Mouse (Mus musculus): ENCODE measurements around the gene Gm21987. TPM values are rescaled to one million over a fixed set of nuclear protein-coding genes. Genes with fewer than 3 reads are reported as not detected.

Gm21987 gene
- not detected in 2 replicates for polyA plus RNA-seq (2016; fragmentation: Nextera tagmentation; extraction: Ambion mirVana)

DNA sequence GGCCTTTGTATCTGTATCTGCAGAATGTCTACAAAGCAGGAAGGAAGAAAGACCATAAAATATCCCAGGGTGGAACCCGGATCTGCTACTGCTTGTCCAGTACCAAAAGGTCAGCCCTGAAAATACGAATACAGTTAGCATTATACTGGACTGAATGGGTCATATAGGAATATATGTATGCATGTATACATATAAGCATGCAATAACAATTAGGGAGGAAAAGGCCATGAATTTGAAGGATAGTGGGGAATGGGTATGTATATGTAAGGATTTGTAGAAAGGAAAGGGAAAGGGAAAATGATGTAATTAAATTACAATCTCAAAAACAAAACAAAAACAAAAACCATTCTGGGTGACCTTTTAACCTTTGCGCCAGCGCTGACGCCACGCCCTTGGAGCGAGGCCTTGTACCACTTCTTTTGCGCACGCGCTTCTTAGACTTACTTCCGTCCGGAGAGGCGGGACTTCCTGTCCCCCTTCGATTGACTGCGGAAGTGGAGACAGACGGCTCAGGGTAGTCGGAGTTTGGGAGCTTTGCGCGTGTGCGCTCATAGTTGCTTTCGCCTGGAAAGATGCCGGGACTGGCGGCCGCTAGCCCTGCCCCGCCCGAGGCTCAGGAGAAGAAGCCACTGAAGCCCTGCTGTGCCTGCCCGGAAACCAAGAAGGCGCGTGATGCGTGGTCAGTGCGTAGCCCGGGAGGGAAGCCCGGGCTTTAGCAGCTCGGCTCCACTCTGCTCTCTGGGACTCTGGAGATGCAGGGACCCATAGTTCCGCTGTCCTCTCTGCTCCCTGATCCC is at the start of gene Gm21987, which contains the start of gene Cox17:
Gene Gm21987 (plus strand): TSS at position 512 of the 797 bp plus-strand sequence.
Gene Cox17 (plus strand): TSS at position 463 of the 797 bp plus-strand sequence.
- peaks cover 25% of the 10 kb centered on the region for H3K4me1 ChIP-seq
- peak within 1 kb of the TSS; percentile 72 for H3K4me3 ChIP-seq
- peak; percentile 88 for DNase-seq (ENCODE audit: extremely low spot score, low spot score)
- H3K27me3 ChIP-seq (ENCODE audit: poor library complexity, severe bottlenecking) = no peaks in the 10 kb centered on the region
- 3% methylated on average over 35 of the region's 35 CpGs for WGBS
- peak within 1 kb of the TSS; percentile 93 for H3K27ac ChIP-seq
- no peaks in the 10 kb centered on the region for H3K9me3 ChIP-seq
- H3K36me3 ChIP-seq (replicated peaks) = peaks cover 29% of the 10 kb centered on the region

DNA sequence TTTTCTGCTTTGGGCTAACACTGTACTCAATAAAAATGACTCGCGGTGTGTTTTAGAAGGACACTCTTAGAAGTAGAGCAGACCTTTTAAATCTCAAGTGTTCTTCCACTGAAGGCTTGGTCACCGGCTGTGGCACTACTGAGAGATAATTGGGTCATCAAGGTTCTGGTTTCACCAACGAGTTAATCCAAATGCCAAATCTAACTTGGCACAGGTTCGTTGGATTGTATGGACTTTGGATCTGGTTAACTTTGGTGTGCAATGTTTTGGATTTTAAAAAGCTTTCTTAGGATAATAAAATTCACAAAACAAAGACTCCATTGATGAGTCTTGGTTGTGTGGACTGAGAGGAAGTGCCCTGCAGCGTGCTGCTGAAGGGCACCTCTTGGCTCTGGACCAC is 48.4 kb upstream of the Gm21987 start:
- Histone ChIP-seq H3K27ac (no peak overlapping the region), H3K4me1 (0 out of 2 replicates have a peak, but pooled peaks cover 4% of the 10 kb centered on the region), H3K36me3 (replicated peaks) (no peaks in the 10 kb centered on the region), H3K4me3 (no peak overlapping the region), H3K27me3 (ENCODE audit: poor library complexity, severe bottlenecking) (no peaks in the 10 kb centered on the region), H3K9me3 (no peaks in the 10 kb centered on the region)
- DNase-seq (ENCODE audit: extremely low spot score, low spot score) = no peak
- 92% methylated on average over 6 of the region's 6 CpGs for WGBS

GRCm38 (mm10) chr16:38302367-38302766 is 44.5 kb upstream of the Gm21987 start:
- Histone ChIP-seq H3K9me3 (no peaks in the 10 kb centered on the region), H3K4me1 (peaks cover 13% of the 10 kb centered on the region), H3K36me3 (replicated peaks) (no peaks in the 10 kb centered on the region), H3K27me3 (ENCODE audit: poor library complexity, severe bottlenecking) (no peaks in the 10 kb centered on the region), H3K4me3 (no peak overlapping the region), H3K27ac (no peak overlapping the region)
- WGBS = 92% methylated on average over 13 of the region's 13 CpGs
- DNase-seq (ENCODE audit: extremely low spot score, low spot score) = no peak

- Histone ChIP-seq H3K9me3 (no peaks in the 10 kb centered on the region), H3K27ac (no peak overlapping the region), H3K27me3 (ENCODE audit: poor library complexity, severe bottlenecking) (peaks cover 5% of the 10 kb centered on the region; the same call in 1 of the 2 replicates), H3K4me3 (no peak overlapping the region), H3K36me3 (replicated peaks) (no peaks in the 10 kb centered on the region), H3K4me1 (peaks cover 22% of the 10 kb centered on the region)
- 81% methylated on average over 17 of the region's 17 CpGs for WGBS
- DNase-seq (ENCODE audit: extremely low spot score, low spot score) = no peak
Observed at GRCm38 (mm10) chr16:38304460-38305194, 42.2 kb upstream of the Gm21987 start.

- WGBS = 46% methylated on average over 18 of the region's 18 CpGs
- Histone ChIP-seq H3K36me3 (replicated peaks) (no peaks in the 10 kb centered on the region), H3K4me1 (peaks cover 20% of the 10 kb centered on the region), H3K27ac (peak overlapping the region; percentile 42; the same call in 1 of the 2 replicates), H3K9me3 (no peaks in the 10 kb centered on the region), H3K27me3 (ENCODE audit: poor library complexity, severe bottlenecking) (peaks cover 5% of the 10 kb centered on the region; the same call in 1 of the 2 replicates), H3K4me3 (no peak overlapping the region)
- peak; percentile 40 for DNase-seq (ENCODE audit: extremely low spot score, low spot score)
Observed at GRCm38 (mm10) chr16:38306571-38307220, 40.1 kb upstream of the Gm21987 start.

GRCm38 (mm10) chr16:38307221-38307605 is 39.6 kb upstream of the Gm21987 start:
- WGBS = 37% methylated on average over 5 of the region's 5 CpGs
- Histone ChIP-seq H3K9me3 (no peaks in the 10 kb centered on the region), H3K4me1 (peaks cover 18% of the 10 kb centered on the region), H3K36me3 (replicated peaks) (no peaks in the 10 kb centered on the region), H3K27me3 (ENCODE audit: poor library complexity, severe bottlenecking) (peaks cover 5% of the 10 kb centered on the region; the same call in 1 of the 2 replicates), H3K4me3 (no peak overlapping the region), H3K27ac (no peak overlapping the region)
- no peak for DNase-seq (ENCODE audit: extremely low spot score, low spot score)

- peaks cover 5% of the 10 kb centered on the region; the same call in 1 of the 2 replicates for H3K27me3 ChIP-seq (ENCODE audit: poor library complexity, severe bottlenecking)
- H3K27ac ChIP-seq = no peak overlapping the region
- DNase-seq (ENCODE audit: extremely low spot score, low spot score) = no peak
- H3K4me1 ChIP-seq = peaks cover 18% of the 10 kb centered on the region
- no peak overlapping the region for H3K4me3 ChIP-seq
- H3K36me3 ChIP-seq (replicated peaks) = no peaks in the 10 kb centered on the region
- H3K9me3 ChIP-seq = no peaks in the 10 kb centered on the region
- WGBS = 61% methylated on average over 7 of the region's 7 CpGs
Observed at GRCm38 (mm10) chr16:38307651-38308050, 39.2 kb upstream of the Gm21987 start.

- 87% methylated on average over 11 of the region's 11 CpGs for WGBS
- Histone ChIP-seq H3K9me3 (no peaks in the 10 kb centered on the region), H3K27ac (no peak overlapping the region), H3K27me3 (ENCODE audit: poor library complexity, severe bottlenecking) (peaks cover 5% of the 10 kb centered on the region; the same call in 1 of the 2 replicates), H3K4me1 (peaks cover 18% of the 10 kb centered on the region), H3K36me3 (replicated peaks) (no peaks in the 10 kb centered on the region), H3K4me3 (no peak overlapping the region)
- no peak for DNase-seq (ENCODE audit: extremely low spot score, low spot score)
Observed at GRCm38 (mm10) chr16:38308195-38308594, 38.6 kb upstream of the Gm21987 start.

DNA sequence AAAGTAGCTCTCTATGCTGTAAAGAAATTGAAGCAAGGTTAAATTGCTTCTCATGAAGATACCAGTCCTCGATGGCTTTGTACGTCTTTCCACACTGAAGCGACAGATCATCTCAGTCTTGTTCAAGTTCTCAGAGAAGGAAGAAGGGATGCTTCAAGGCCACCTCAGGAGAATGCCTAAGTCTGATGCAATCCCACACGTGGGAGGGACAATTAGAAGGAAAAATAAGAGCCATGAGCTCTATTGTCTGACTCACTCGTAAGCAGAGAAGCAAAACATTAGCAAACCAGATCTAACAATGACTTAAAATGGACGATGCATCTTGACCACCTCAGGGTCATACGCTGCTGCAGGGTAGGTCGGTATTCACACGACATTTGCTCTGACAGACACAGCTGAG is 28.3 kb upstream of the Gm21987 start:
- peaks cover 3% of the 10 kb centered on the region for H3K4me1 ChIP-seq
- 85% methylated on average over 9 of the region's 9 CpGs for WGBS
- no peak overlapping the region for H3K27ac ChIP-seq
- no peak for DNase-seq (ENCODE audit: extremely low spot score, low spot score)
- H3K4me3 ChIP-seq = no peak overlapping the region
- H3K27me3 ChIP-seq (ENCODE audit: poor library complexity, severe bottlenecking) = no peaks in the 10 kb centered on the region
- no peaks in the 10 kb centered on the region for H3K36me3 ChIP-seq (replicated peaks)
- no peaks in the 10 kb centered on the region for H3K9me3 ChIP-seq

DNA sequence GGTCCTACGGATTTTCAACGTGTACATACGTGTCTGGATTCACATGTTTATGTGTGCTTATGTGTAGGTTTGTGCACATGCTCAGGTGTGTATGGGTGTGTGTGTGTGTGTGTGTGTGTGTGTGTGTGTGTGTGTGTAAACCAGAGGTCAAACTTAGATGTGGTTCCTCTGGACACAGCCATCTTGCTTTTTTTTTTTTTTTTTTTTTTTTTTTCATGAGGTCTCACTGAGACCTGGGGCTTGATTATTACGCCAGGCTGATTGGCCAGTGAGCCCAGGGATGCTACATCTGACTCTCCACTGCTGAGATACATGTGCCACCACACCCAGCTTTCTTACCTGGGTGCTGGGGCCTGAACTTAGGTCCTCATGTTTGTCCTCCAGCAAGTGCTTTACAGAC is 27.8 kb upstream of the Gm21987 start:
- Histone ChIP-seq H3K27ac (no peak overlapping the region), H3K36me3 (replicated peaks) (no peaks in the 10 kb centered on the region), H3K4me3 (no peak overlapping the region), H3K9me3 (no peaks in the 10 kb centered on the region), H3K4me1 (peaks cover 3% of the 10 kb centered on the region), H3K27me3 (ENCODE audit: poor library complexity, severe bottlenecking) (no peaks in the 10 kb centered on the region)
- no peak for DNase-seq (ENCODE audit: extremely low spot score, low spot score)
- WGBS = 91% methylated on average over 4 of the region's 4 CpGs

DNA sequence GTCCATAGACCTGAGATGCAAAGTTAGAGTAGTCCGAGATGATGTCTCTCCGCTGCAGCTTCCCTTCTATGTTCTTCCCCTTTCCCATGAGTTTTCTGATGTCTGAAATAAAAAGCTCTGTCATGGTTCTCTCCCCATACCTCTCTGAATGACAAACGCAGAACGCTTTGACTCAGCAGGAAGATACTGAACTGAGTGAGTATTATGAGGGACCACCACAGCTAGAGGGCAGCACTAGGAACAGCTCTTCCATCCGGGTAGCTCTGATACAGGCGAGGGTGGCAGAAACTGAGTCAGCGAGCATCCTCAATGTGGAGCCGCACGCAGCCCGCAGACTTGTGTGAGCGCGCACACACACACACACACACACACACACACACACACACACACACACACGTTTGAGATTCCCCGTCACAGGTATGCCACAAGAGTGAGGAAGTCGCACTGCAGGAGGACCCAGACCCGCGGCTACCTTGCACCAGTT is 25.3 kb upstream of the Gm21987 start:
- Histone ChIP-seq H3K36me3 (replicated peaks) (no peaks in the 10 kb centered on the region), H3K4me1 (peaks cover 3% of the 10 kb centered on the region), H3K27me3 (ENCODE audit: poor library complexity, severe bottlenecking) (no peaks in the 10 kb centered on the region), H3K4me3 (peak overlapping the region; percentile 39), H3K9me3 (no peaks in the 10 kb centered on the region), H3K27ac (0 out of 2 replicates have a peak overlapping the region, but pooled peaks have one; percentile 49)
- DNase-seq (ENCODE audit: extremely low spot score, low spot score) = peak; percentile 37
- 31% methylated on average over 17 of the region's 17 CpGs for WGBS

- no peaks in the 10 kb centered on the region for H3K36me3 ChIP-seq (replicated peaks)
- H3K27me3 ChIP-seq (ENCODE audit: poor library complexity, severe bottlenecking) = no peaks in the 10 kb centered on the region
- H3K9me3 ChIP-seq = no peaks in the 10 kb centered on the region; the same call in 1 of the 2 replicates
- WGBS = 90% methylated on average over 15 of the region's 15 CpGs
- DNase-seq (ENCODE audit: extremely low spot score, low spot score) = no peak
- H3K27ac ChIP-seq = no peak overlapping the region
- H3K4me1 ChIP-seq = peaks cover 3% of the 10 kb centered on the region
- no peak overlapping the region for H3K4me3 ChIP-seq
Observed at GRCm38 (mm10) chr16:38324311-38324710, 22.5 kb upstream of the Gm21987 start.
